Mouse (Mus musculus) MEL (cell line): ENCODE results near the gene Hs6st3. TPM values are rescaled to one million over a fixed set of nuclear protein-coding genes. Genes with fewer than 3 reads are reported as not detected.

ENCODE experiments used
- DNase-seq: peaks from one replicate; pipeline ENCODE4 v3.0.0; 2011; ENCODE audit warnings: low read depth, low spot score
- H3K27ac ChIP-seq: 2 replicates; pipeline ENCODE4 v1.5.1; 2012; ENCODE audit warnings: low read depth, mild to moderate bottlenecking, control low read depth, low read length, moderate library complexity; ENCODE audit not compliant: control insufficient read depth
- H3K27me3 ChIP-seq, 2 experiments: fragments of 150-350 bp in 1 of 2; sonication (generic) in 1 of 2; 2 replicates each; pipeline ENCODE4 v1.6.1; 2012; ENCODE audit warnings: low read length in 2 of 2, mild to moderate bottlenecking in 2 of 2, improper control_type of control experiment in 1 of 2, moderate library complexity in 1 of 2; ENCODE audit not compliant: insufficient read depth in 2 of 2, control insufficient read depth in 1 of 2
- H3K36me3 ChIP-seq, 2 experiments: 2 replicates each; pipeline ENCODE4 v1.6.1; 2012 to 2014; ENCODE audit warnings: low read length in 2 of 2, improper control_type of control experiment in 1 of 2, inconsistent platforms in 1 of 2, mild to moderate bottlenecking in 1 of 2; ENCODE audit not compliant: insufficient read depth in 2 of 2, control insufficient read depth in 1 of 2
- H3K4me1 ChIP-seq, 2 experiments: fragments of 150-350 bp in 1 of 2; sonication (generic) in 1 of 2; 2 replicates each; pipeline ENCODE4 v1.6.1; 2012; ENCODE audit warnings: low read length in 2 of 2, improper control_type of control experiment in 1 of 2, mild to moderate bottlenecking in 1 of 2; ENCODE audit not compliant: insufficient read depth in 2 of 2, control insufficient read depth in 1 of 2
- H3K4me3 ChIP-seq, 2 experiments: fragments of 150-350 bp in 1 of 2; sonication (generic) in 1 of 2; 2 replicates each; pipeline ENCODE4 v1.5.1; 2012; ENCODE audit warnings: low read depth in 2 of 2, low read length in 2 of 2, mild to moderate bottlenecking in 2 of 2, moderate library complexity in 2 of 2, control low read depth in 1 of 2, improper control_type of control experiment in 1 of 2; ENCODE audit not compliant: control insufficient read depth in 1 of 2, insufficient read depth in 1 of 2
- H3K79me2 ChIP-seq: 2 replicates; pipeline ENCODE4 v1.6.1; 2012; ENCODE audit warnings: mild to moderate bottlenecking, low read length, moderate library complexity; ENCODE audit not compliant: control insufficient read depth, poor library complexity, insufficient read depth
- H3K9ac ChIP-seq: 2 replicates; pipeline ENCODE4 v1.6.1; 2012; ENCODE audit warnings: low read depth, mild to moderate bottlenecking, control low read depth, low read length, moderate library complexity; ENCODE audit not compliant: control insufficient read depth, poor library complexity, severe bottlenecking
- H3K9me3 ChIP-seq: fragments of 150-350 bp; sonication (generic); replicated peaks from 2 replicates; pipeline ENCODE4 v1.6.1; 2012; ENCODE audit warnings: mild to moderate bottlenecking, low read length, improper control_type of control experiment, moderate library complexity; ENCODE audit not compliant: insufficient read depth
- BHLHE40 ChIP-seq: IDR thresholded peaks from 2 replicates; pipeline ENCODE4 v1.6.1; 2012; ENCODE audit warnings: low read depth, mild to moderate bottlenecking, inconsistent platforms, low read length, improper control_type of control experiment, borderline replicate concordance
- E2F4 ChIP-seq: IDR thresholded peaks from 2 replicates; pipeline ENCODE4 v1.6.1; 2011; ENCODE audit warnings: low read depth, low read length, improper control_type of control experiment, borderline replicate concordance
- ELF1 ChIP-seq: IDR thresholded peaks from 2 replicates; pipeline ENCODE4 v1.6.1; 2014; ENCODE audit warnings: low read depth, mild to moderate bottlenecking, inconsistent platforms, low read length, improper control_type of control experiment, moderate library complexity
- EP300 ChIP-seq, 2 experiments: IDR thresholded peaks; 2 replicates each; pipeline ENCODE4 v1.6.1; 2011; ENCODE audit warnings: improper control_type of control experiment in 2 of 2, low read length in 2 of 2, low read depth in 1 of 2, mild to moderate bottlenecking in 1 of 2
- ETS1 ChIP-seq: IDR thresholded peaks from 2 replicates; pipeline ENCODE4 v1.6.1; 2012; ENCODE audit warnings: low read depth, mild to moderate bottlenecking, inconsistent platforms, low read length, improper control_type of control experiment, moderate library complexity
- HCFC1 ChIP-seq: IDR thresholded peaks from 2 replicates; pipeline ENCODE4 v1.6.1; 2012; ENCODE audit warnings: low read depth, mild to moderate bottlenecking, inconsistent platforms, low read length, improper control_type of control experiment, moderate library complexity
- MAFK ChIP-seq: IDR thresholded peaks from 2 replicates; pipeline ENCODE4 v1.6.1; 2011; ENCODE audit warnings: low read depth, mild to moderate bottlenecking, low read length, improper control_type of control experiment, borderline replicate concordance
- MAX ChIP-seq: IDR thresholded peaks from 2 replicates; pipeline ENCODE4 v1.6.1; 2011; ENCODE audit warnings: low read length, improper control_type of control experiment
- MXI1 ChIP-seq: IDR thresholded peaks from 2 replicates; pipeline ENCODE4 v1.6.1; 2011; ENCODE audit warnings: mild to moderate bottlenecking, low read depth, low read length, improper control_type of control experiment
- MYB ChIP-seq: IDR thresholded peaks from 2 replicates; pipeline ENCODE4 v1.6.1; 2011; ENCODE audit warnings: mild to moderate bottlenecking, low read depth, low read length, improper control_type of control experiment
- MYC ChIP-seq: IDR thresholded peaks from 2 replicates; pipeline ENCODE4 v1.6.1; 2011; ENCODE audit warnings: low read depth, mild to moderate bottlenecking, low read length, improper control_type of control experiment, moderate library complexity
- NELFE ChIP-seq: IDR thresholded peaks from 2 replicates; pipeline ENCODE4 v1.6.1; 2011; ENCODE audit warnings: low read depth, low read length, improper control_type of control experiment
- POLR2AphosphoS2 ChIP-seq: IDR thresholded peaks from 2 replicates; pipeline ENCODE4 v1.6.1; 2011; ENCODE audit warnings: low read length, improper control_type of control experiment
- POLR2AphosphoS5 ChIP-seq: IDR thresholded peaks from 2 replicates; pipeline ENCODE4 v1.6.1; 2012; ENCODE audit warnings: low read depth, borderline replicate concordance, mild to moderate bottlenecking, inconsistent platforms, low read length, moderate library complexity, mixed read lengths
- RAD21 ChIP-seq: IDR thresholded peaks from 2 replicates; pipeline ENCODE4 v1.6.1; 2011; ENCODE audit warnings: mild to moderate bottlenecking, low read depth, low read length, improper control_type of control experiment
- RCOR1 ChIP-seq: IDR thresholded peaks from 2 replicates; pipeline ENCODE4 v1.6.1; 2012; ENCODE audit warnings: low read depth, mild to moderate bottlenecking, inconsistent platforms, low read length, improper control_type of control experiment
- TAL1 ChIP-seq: IDR thresholded peaks from 2 replicates; pipeline ENCODE4 v1.6.1; 2012; ENCODE audit warnings: mild to moderate bottlenecking, inconsistent platforms, low read length, moderate library complexity, mixed read lengths
- TBP ChIP-seq: IDR thresholded peaks from 2 replicates; pipeline ENCODE4 v1.8.0; 2011; ENCODE audit warnings: low read depth, low read length, improper control_type of control experiment
- TCF12 ChIP-seq: IDR thresholded peaks from 2 replicates; pipeline ENCODE4 v1.6.1; 2014; ENCODE audit warnings: low read depth, mild to moderate bottlenecking, inconsistent platforms, low read length, improper control_type of control experiment, moderate library complexity
- USF1 ChIP-seq: IDR thresholded peaks from 2 replicates; pipeline ENCODE4 v1.6.1; 2014; ENCODE audit warnings: low read depth, mild to moderate bottlenecking, inconsistent platforms, low read length, improper control_type of control experiment, moderate library complexity
- USF2 ChIP-seq, 2 experiments: IDR thresholded peaks; 2 replicates each; pipeline ENCODE4 v1.6.1; 2011 to 2012; ENCODE audit warnings: improper control_type of control experiment in 2 of 2, low read length in 2 of 2, borderline replicate concordance in 1 of 2, inconsistent platforms in 1 of 2, low read depth in 1 of 2, mild to moderate bottlenecking in 1 of 2; ENCODE audit not compliant: insufficient read depth in 1 of 2
- ZC3H11A ChIP-seq: IDR thresholded peaks from 2 replicates; pipeline ENCODE4 v1.6.1; 2012; ENCODE audit warnings: low read depth, mild to moderate bottlenecking, inconsistent platforms, low read length, improper control_type of control experiment
- ZMIZ1 ChIP-seq: IDR thresholded peaks from 2 replicates; pipeline ENCODE4 v1.6.1; 2012; ENCODE audit warnings: low read depth, mild to moderate bottlenecking, inconsistent platforms, low read length, improper control_type of control experiment, moderate library complexity
- ZNF384 ChIP-seq: IDR thresholded peaks from 2 replicates; pipeline ENCODE4 v1.6.1; 2012; ENCODE audit warnings: low read depth, mild to moderate bottlenecking, inconsistent platforms, low read length, improper control_type of control experiment
- polyA plus RNA-seq, 2 experiments: library from polyadenylated mRNA; stranded (reverse) in 1 of 2; unstranded in 1 of 2; fragments of >175 nt in 1 of 2; fragments of >200 nt in 1 of 2; gene quantifications; 2 replicates each; pipeline versions ENCODE4 v1.2.1 to v1.2.4; 2012; ENCODE audit warnings: low replicate concordance in 2 of 2, low read depth in 1 of 2; ENCODE audit not compliant: insufficient read length in 2 of 2, insufficient read depth in 1 of 2, missing spikeins in 1 of 2
- total RNA-seq: library from RNA; depleted of rRNA; stranded (reverse); fragments of 300-350 nt; gene quantifications from 2 replicates; pipeline ENCODE4 v1.2.3, GENCODE M21; 2012

Gene Hs6st3
- total and polyA plus RNA-seq, 3 experiments: not detected

- no peak for TF ChIP-seq EP300 (IDR thresholded peaks at IDR 0.05; ENCODE audit: low read depth in 1 of 2, low read length in 2 of 2)
- TF ChIP-seq E2F4: no peak
- no peak for TF ChIP-seq ZNF384
- no peak for TF ChIP-seq MYC
- TF ChIP-seq MAX: no peak
- TF ChIP-seq NELFE: no peak
- no peak for TF ChIP-seq POLR2AphosphoS2
- no peak for TF ChIP-seq HCFC1
- TF ChIP-seq BHLHE40: no peak
- no peaks in the 10 kb centered on the region for H3K79me2 ChIP-seq
- H3K9ac ChIP-seq: no peak overlapping the region
- no peak overlapping the region for H3K4me3 ChIP-seq
- no peak overlapping the region for H3K27ac ChIP-seq
- DNase-seq: no peak
- H3K36me3 ChIP-seq: no peaks in the 10 kb centered on the region
- H3K27me3 ChIP-seq: no peaks in the 10 kb centered on the region
- no peaks in the 10 kb centered on the region for H3K4me1 ChIP-seq
- no peaks in the 10 kb centered on the region for H3K9me3 ChIP-seq
Measured at GRCm38 (mm10) chr14:119464308-119464707, 326.2 kb downstream of the Hs6st3 start.

DNA sequence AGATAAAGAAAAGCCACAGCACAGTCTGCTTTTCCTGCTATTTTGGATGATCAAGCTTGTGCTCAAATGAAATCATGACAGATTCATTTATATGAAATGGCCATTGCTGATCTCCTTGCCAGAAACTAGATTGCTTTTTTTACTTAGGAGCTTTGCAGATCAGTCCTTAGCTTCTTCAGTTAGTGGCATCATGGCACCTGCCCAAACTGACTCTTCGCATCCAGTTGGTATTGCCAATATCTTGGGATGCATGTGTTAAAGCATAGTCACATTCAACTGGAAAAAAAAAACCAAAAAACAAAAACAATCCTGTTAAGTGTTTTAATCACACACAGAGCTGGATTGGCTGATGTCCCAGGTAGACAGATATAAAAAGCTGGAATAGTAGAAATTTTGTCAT, 326.7 kb downstream of the Hs6st3 start:
- no peaks in the 10 kb centered on the region for H3K27me3 ChIP-seq
- no peaks in the 10 kb centered on the region for H3K9me3 ChIP-seq

GRCm38 (mm10) chr14:119466899-119467588, 328.9 kb downstream of the Hs6st3 start:
- H3K4me3 ChIP-seq: no peak overlapping the region
- no peaks in the 10 kb centered on the region for H3K79me2 ChIP-seq
- H3K9me3 ChIP-seq: no peaks in the 10 kb centered on the region
- DNase-seq: no peak
- no peak overlapping the region for H3K27ac ChIP-seq
- H3K9ac ChIP-seq: no peak overlapping the region
- no peaks in the 10 kb centered on the region for H3K4me1 ChIP-seq
- H3K36me3 ChIP-seq: no peaks in the 10 kb centered on the region
- H3K27me3 ChIP-seq: no peaks in the 10 kb centered on the region
- TF ChIP-seq ZNF384 (no peak), ELF1 (no peak), USF1 (no peak), TCF12 (no peak), BHLHE40 (no peak), MYB (no peak), RAD21 (no peak), TAL1 (no peak), ZMIZ1 (no peak), RCOR1 (no peak)
- TF ChIP-seq, all 39 proteins: peak for 0

More for the DNA sequence above, 326.7 kb downstream of the Hs6st3 start:
- Histone ChIP-seq H3K4me1 (no peaks in the 10 kb centered on the region), H3K27ac (no peak overlapping the region), H3K36me3 (no peaks in the 10 kb centered on the region), H3K79me2 (no peaks in the 10 kb centered on the region), H3K4me3 (no peak overlapping the region), H3K9ac (no peak overlapping the region)
- TF ChIP-seq RAD21: no peak
- no peak for TF ChIP-seq POLR2AphosphoS5
- no peak for TF ChIP-seq NELFE
- TF ChIP-seq USF2 (IDR thresholded peaks at IDR 0.05; ENCODE audit: borderline replicate concordance in 1 of 2, insufficient read depth in 1 of 2, low read depth in 1 of 2, low read length in 2 of 2): no peak
- no peak for TF ChIP-seq EP300 (IDR thresholded peaks at IDR 0.05; ENCODE audit: low read depth in 1 of 2, low read length in 2 of 2)
- no peak for TF ChIP-seq MYC
- TF ChIP-seq TBP: no peak
- no peak for TF ChIP-seq ETS1
- TF ChIP-seq MAFK: no peak
- TF ChIP-seq ZC3H11A: no peak
- no peak for TF ChIP-seq HCFC1
- no peak for TF ChIP-seq MXI1
- DNase-seq: no peak
